Mouse (Mus musculus): Measurements from ENCODE around the gene Cux2. TPM values are rescaled to one million over a fixed set of nuclear protein-coding genes. Genes with fewer than 3 reads are reported as not detected.

Gene Cux2
- polyA plus RNA-seq, 1 experiment = 1.2 TPM

- TF ChIP-seq CTCF (IDR thresholded peaks at IDR 0.05; ENCODE audit: extremely low read depth, insufficient read depth, insufficient read length, insufficient replicate concordance) = peak; percentile 81; the same call in 1 of the 2 replicates
- TF ChIP-seq POLR2A (IDR thresholded peaks at IDR 0.05; ENCODE audit: low read depth, low read length) = no peak
- Histone ChIP-seq H3K27ac (ENCODE audit: insufficient read depth, low read length) (no peak overlapping the region), H3K4me1 (ENCODE audit: control insufficient read depth, insufficient read depth, insufficient read length) (no peaks in the 10 kb centered on the region), H3K27me3 (ENCODE audit: control insufficient read depth, insufficient read depth, low read length) (no peaks in the 10 kb centered on the region), H3K36me3 (ENCODE audit: control insufficient read depth, insufficient read depth, low read length) (no peaks in the 10 kb centered on the region), H3K4me3 (ENCODE audit: extremely low read depth, insufficient read depth, insufficient read length) (no peak overlapping the region)
- 47% methylated on average over 4 of the region's 4 CpGs for WGBS
- DNase-seq (ENCODE audit: low read depth in 1 of 2, low spot score in 2 of 2) = peak in 1 of 2 experiments; percentile 47
Measured at GRCm38 (mm10) chr5:121872158-121872557, 177.7 kb downstream of the Cux2 start.

DNA sequence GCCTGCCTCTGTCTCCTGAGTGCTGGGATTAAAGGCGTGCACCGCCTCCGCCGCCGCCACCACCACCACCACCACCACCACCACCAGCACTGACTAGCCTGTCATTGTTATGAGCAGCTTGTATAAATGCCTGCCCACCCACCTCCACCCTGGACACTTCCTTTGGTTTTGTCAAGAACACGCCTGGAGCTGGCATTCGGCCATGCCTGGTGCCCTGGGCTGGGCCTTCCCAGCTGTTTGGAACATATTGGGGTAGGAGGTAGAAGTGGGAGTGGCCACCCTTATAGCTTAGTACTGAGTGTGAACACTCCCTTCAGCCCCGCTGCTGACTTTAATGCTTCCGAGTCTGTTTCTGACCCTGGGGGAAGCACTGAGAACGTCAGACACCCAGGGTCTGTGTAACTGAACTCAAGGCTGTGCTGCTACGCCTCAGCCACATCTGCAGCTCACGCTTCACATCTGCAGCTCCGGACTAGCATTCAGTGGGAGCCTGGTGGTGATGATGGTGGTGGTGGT lies 178.3 kb downstream of the Cux2 start:
- no peak overlapping the region for H3K4me3 ChIP-seq (ENCODE audit: extremely low read depth, insufficient read depth, insufficient read length)
- TF ChIP-seq POLR2A (IDR thresholded peaks at IDR 0.05; ENCODE audit: low read depth, low read length) (no peak), CTCF (IDR thresholded peaks at IDR 0.05; ENCODE audit: extremely low read depth, insufficient read depth, insufficient read length, insufficient replicate concordance) (no peak)
- 90% methylated on average over 13 of the region's 13 CpGs for WGBS
- no peak for DNase-seq (ENCODE audit: low read depth in 1 of 2, low spot score in 2 of 2)
- H3K36me3 ChIP-seq (ENCODE audit: control insufficient read depth, insufficient read depth, low read length) = no peaks in the 10 kb centered on the region
- no peaks in the 10 kb centered on the region for H3K4me1 ChIP-seq (ENCODE audit: control insufficient read depth, insufficient read depth, insufficient read length)
- H3K27me3 ChIP-seq (ENCODE audit: control insufficient read depth, insufficient read depth, low read length) = no peaks in the 10 kb centered on the region
- no peak overlapping the region for H3K27ac ChIP-seq (ENCODE audit: insufficient read depth, low read length)

DNA sequence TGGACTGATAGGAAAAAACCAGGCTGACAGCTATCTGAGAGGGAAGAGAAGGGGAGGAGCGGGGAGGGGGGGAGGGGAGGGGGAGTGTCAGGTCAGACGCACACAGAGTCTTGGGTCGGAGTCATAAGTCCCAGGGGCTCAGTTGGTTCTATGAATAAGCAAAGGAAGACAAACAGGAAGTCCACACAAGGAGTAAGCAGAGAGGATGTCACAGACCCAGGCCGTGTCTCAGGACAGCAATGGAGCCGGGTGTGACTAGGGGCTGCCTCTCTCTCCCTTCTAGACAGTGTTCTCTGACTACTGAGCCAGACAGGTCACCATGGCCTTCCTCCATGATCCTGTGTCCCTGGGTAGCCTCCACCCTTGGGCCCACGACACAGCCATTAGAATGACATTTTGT lies 179.1 kb downstream of the Cux2 start:
- 53% methylated on average over 6 of the region's 6 CpGs for WGBS
- Histone ChIP-seq H3K36me3 (ENCODE audit: control insufficient read depth, insufficient read depth, low read length) (no peaks in the 10 kb centered on the region), H3K4me1 (ENCODE audit: control insufficient read depth, insufficient read depth, insufficient read length) (no peaks in the 10 kb centered on the region), H3K27me3 (ENCODE audit: control insufficient read depth, insufficient read depth, low read length) (no peaks in the 10 kb centered on the region), H3K4me3 (ENCODE audit: extremely low read depth, insufficient read depth, insufficient read length) (no peak overlapping the region), H3K27ac (ENCODE audit: insufficient read depth, low read length) (no peak overlapping the region)
- TF ChIP-seq CTCF (IDR thresholded peaks at IDR 0.05; ENCODE audit: extremely low read depth, insufficient read depth, insufficient read length, insufficient replicate concordance) (no peak), POLR2A (IDR thresholded peaks at IDR 0.05; ENCODE audit: low read depth, low read length) (no peak)
- no peak for DNase-seq (ENCODE audit: low read depth in 1 of 2, low spot score in 2 of 2)

DNA sequence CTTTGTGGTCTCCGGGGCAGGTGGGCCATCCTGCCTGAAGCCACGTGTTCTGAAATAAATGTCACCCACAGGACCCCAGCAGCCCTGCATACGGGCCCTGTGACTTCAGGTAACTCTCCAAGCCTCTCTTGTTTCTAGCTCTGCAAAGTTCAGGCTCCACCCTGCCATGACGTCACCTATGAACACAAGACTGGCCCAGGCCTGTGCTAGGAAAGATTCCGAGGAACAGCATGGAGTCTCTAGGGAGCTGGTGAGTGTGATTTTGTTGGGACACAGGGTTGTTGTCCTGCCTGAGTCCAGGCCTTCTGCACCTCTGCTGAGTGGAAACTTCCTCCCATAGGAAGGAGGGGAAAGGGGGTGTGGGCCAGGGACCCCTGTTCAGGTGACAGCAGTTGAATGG lies 181.9 kb downstream of the Cux2 start:
- 81% methylated on average over 5 of the region's 5 CpGs for WGBS

GRCm38 (mm10) chr5:121864330-121864729 lies 185.6 kb downstream of the Cux2 start:
- DNase-seq (ENCODE audit: low read depth in 1 of 2, low spot score in 2 of 2) = no peak
- no peak for TF ChIP-seq CTCF (IDR thresholded peaks at IDR 0.05; ENCODE audit: extremely low read depth, insufficient read depth, insufficient read length, insufficient replicate concordance)
- TF ChIP-seq POLR2A (IDR thresholded peaks at IDR 0.05; ENCODE audit: low read depth, low read length) = no peak
- Histone ChIP-seq H3K27me3 (ENCODE audit: control insufficient read depth, insufficient read depth, low read length) (no peaks in the 10 kb centered on the region), H3K4me1 (ENCODE audit: control insufficient read depth, insufficient read depth, insufficient read length) (no peaks in the 10 kb centered on the region), H3K36me3 (ENCODE audit: control insufficient read depth, insufficient read depth, low read length) (no peaks in the 10 kb centered on the region), H3K27ac (ENCODE audit: insufficient read depth, low read length) (no peak overlapping the region), H3K4me3 (ENCODE audit: extremely low read depth, insufficient read depth, insufficient read length) (no peak overlapping the region)
- WGBS = 46% methylated on average over 10 of the region's 11 CpGs

More for the DNA sequence above, 181.9 kb downstream of the Cux2 start:
- Histone ChIP-seq H3K36me3 (ENCODE audit: control insufficient read depth, insufficient read depth, low read length) (no peaks in the 10 kb centered on the region), H3K4me1 (ENCODE audit: control insufficient read depth, insufficient read depth, insufficient read length) (no peaks in the 10 kb centered on the region), H3K27me3 (ENCODE audit: control insufficient read depth, insufficient read depth, low read length) (no peaks in the 10 kb centered on the region), H3K4me3 (ENCODE audit: extremely low read depth, insufficient read depth, insufficient read length) (no peak overlapping the region), H3K27ac (ENCODE audit: insufficient read depth, low read length) (no peak overlapping the region)
- DNase-seq (ENCODE audit: low read depth in 1 of 2, low spot score in 2 of 2) = no peak
- TF ChIP-seq POLR2A (IDR thresholded peaks at IDR 0.05; ENCODE audit: low read depth, low read length) (no peak), CTCF (IDR thresholded peaks at IDR 0.05; ENCODE audit: extremely low read depth, insufficient read depth, insufficient read length, insufficient replicate concordance) (no peak)

DNA sequence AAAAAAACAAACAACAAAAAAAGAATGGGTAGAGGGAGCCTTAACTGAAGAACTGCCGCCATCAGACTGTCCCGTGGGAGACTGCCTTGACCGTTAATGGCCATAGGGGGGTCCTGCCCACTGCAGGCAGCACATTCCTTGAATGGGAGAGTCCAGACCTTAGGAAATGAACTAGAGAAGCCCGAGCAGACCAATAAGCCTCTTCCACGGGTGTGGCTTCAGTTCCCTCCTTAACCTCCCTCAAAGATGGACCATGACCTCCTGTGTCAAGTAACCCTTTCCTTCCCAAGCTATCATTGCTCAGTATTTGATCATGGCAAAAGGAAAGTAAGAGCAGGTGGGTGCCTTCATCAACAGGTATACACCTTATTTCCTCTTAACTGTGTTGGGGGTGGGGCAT lies 187.9 kb downstream of the Cux2 start:
- no peaks in the 10 kb centered on the region for H3K36me3 ChIP-seq (ENCODE audit: control insufficient read depth, insufficient read depth, low read length)
- 55% methylated on average over 5 of the region's 5 CpGs for WGBS
- H3K27ac ChIP-seq (ENCODE audit: insufficient read depth, low read length) = no peak overlapping the region
- no peaks in the 10 kb centered on the region for H3K27me3 ChIP-seq (ENCODE audit: control insufficient read depth, insufficient read depth, low read length)
- H3K4me3 ChIP-seq (ENCODE audit: extremely low read depth, insufficient read depth, insufficient read length) = no peak overlapping the region
- DNase-seq (ENCODE audit: low read depth in 1 of 2, low spot score in 2 of 2) = no peak
- H3K4me1 ChIP-seq (ENCODE audit: control insufficient read depth, insufficient read depth, insufficient read length) = no peaks in the 10 kb centered on the region
- TF ChIP-seq POLR2A (IDR thresholded peaks at IDR 0.05; ENCODE audit: low read depth, low read length) = no peak
- no peak for TF ChIP-seq CTCF (IDR thresholded peaks at IDR 0.05; ENCODE audit: extremely low read depth, insufficient read depth, insufficient read length, insufficient replicate concordance)

- Histone ChIP-seq H3K4me1 (ENCODE audit: control insufficient read depth, insufficient read depth, insufficient read length) (no peaks in the 10 kb centered on the region), H3K36me3 (ENCODE audit: control insufficient read depth, insufficient read depth, low read length) (no peaks in the 10 kb centered on the region), H3K27ac (ENCODE audit: insufficient read depth, low read length) (no peak overlapping the region), H3K4me3 (ENCODE audit: extremely low read depth, insufficient read depth, insufficient read length) (no peak overlapping the region), H3K27me3 (ENCODE audit: control insufficient read depth, insufficient read depth, low read length) (no peaks in the 10 kb centered on the region)
- 92% methylated on average over 12 of the region's 12 CpGs for WGBS
- DNase-seq (ENCODE audit: low read depth in 1 of 2, low spot score in 2 of 2) = no peak
- no peak for TF ChIP-seq POLR2A (IDR thresholded peaks at IDR 0.05; ENCODE audit: low read depth, low read length)
- no peak for TF ChIP-seq CTCF (IDR thresholded peaks at IDR 0.05; ENCODE audit: extremely low read depth, insufficient read depth, insufficient read length, insufficient replicate concordance)
Measured at GRCm38 (mm10) chr5:121858427-121858826, 191.5 kb downstream of the Cux2 start.

All from spleen, adult 2 months (tissue).